In the genomic region with DNA sequence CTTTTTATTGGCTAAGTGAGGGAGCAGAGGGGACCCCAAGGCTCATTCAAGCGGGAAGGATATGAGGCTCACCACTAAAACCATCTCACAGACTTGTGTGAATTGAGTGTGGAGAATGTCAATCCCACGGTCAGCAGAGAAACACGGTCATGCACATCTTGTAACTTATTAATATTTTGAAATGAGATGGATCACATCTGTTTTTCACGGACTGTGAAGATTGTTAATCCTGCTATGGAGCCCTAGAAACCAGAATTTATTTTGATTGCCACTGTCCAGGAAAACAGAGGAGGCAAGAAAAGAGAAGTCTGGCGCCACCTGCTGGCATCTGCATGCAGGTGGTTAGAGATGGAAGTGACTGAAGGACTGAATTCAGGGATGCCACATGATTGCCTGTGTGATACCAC, we compare ENCODE assay signal across 9 mouse cellular contexts. TPM values are rescaled to one million over a fixed set of nuclear protein-coding genes. Genes with fewer than 3 reads are reported as not detected.
A peak's percentile ranks its signal among the peaks of the same experiment; 100 is the strongest.
DNase-seq lines count a peak whose midpoint lies in the region; ATAC-seq lines count a peak whose summit lies in the region.
"Had no signal": no experiment of that assay in that cellular context is flagged by ENCODE, and none has a peak within 500 bp of the region (broad histone marks: within the 10 kb centered on the region; RNA-seq: fewer than 3 reads in every experiment).

No protein-coding gene starts in this region.

- H3K27ac ChIP-seq in forebrain, embryonic 14.5 days (ENCODE audit: low read depth, low read length): no peak overlapping the region
- no peak overlapping the region for H3K27ac ChIP-seq in hindbrain, embryonic 16.5 days (ENCODE audit: low read depth, low read length)

- H3K4me1 ChIP-seq in forebrain, embryonic 14.5 days (ENCODE audit: control insufficient read depth, insufficient read depth, low read length): no peaks in the 10 kb centered on the region
- H3K4me1 ChIP-seq in hindbrain, embryonic 16.5 days (ENCODE audit: control insufficient read depth, insufficient read depth, low read depth, low read length): no peaks in the 10 kb centered on the region
- H3K4me1 ChIP-seq: megakaryocyte, embryonic 14.5 days had no signal

- H3K9me3 ChIP-seq in forebrain, embryonic 14.5 days (replicated peaks; ENCODE audit: control insufficient read depth, low read length): no peaks in the 10 kb centered on the region
- no peaks in the 10 kb centered on the region for H3K9me3 ChIP-seq in hindbrain, embryonic 16.5 days (ENCODE audit: control insufficient read depth, low read length)
- H3K9me3 ChIP-seq: megakaryocyte, embryonic 14.5 days had no signal

- no peak overlapping the region for H3K9ac ChIP-seq in forebrain, embryonic 14.5 days (ENCODE audit: low read length)
- H3K9ac ChIP-seq in hindbrain, embryonic 16.5 days (ENCODE audit: low read depth, low read length): no peak overlapping the region

- no peak overlapping the region for H3K4me3 ChIP-seq in forebrain, embryonic 14.5 days (ENCODE audit: low read depth, low read length)
- H3K4me3 ChIP-seq in hindbrain, embryonic 16.5 days (ENCODE audit: low read length): no peak overlapping the region
- H3K4me3 ChIP-seq: megakaryocyte, embryonic 14.5 days had no signal

- 38% methylated on average over 5 of the region's 5 CpGs for WGBS in forebrain, embryonic 14.5 days
- WGBS in hindbrain, embryonic 16.5 days: 45% methylated on average over 5 of the region's 5 CpGs

- no peak overlapping the region for H3K4me2 ChIP-seq in forebrain, embryonic 14.5 days (ENCODE audit: low read length)
- no peak overlapping the region for H3K4me2 ChIP-seq in hindbrain, embryonic 16.5 days (ENCODE audit: low read length)

- H3K27me3 ChIP-seq in forebrain, embryonic 14.5 days (replicated peaks; ENCODE audit: control insufficient read depth, insufficient read depth, low read length): no peaks in the 10 kb centered on the region
- no peaks in the 10 kb centered on the region for H3K27me3 ChIP-seq in hindbrain, embryonic 16.5 days (replicated peaks; ENCODE audit: control insufficient read depth, insufficient read depth, low read length)
- H3K27me3 ChIP-seq: megakaryocyte, embryonic 14.5 days had no signal

- peak; percentile 46; the same call in 1 of the 2 replicates for ATAC-seq in cerebellum, adult (ENCODE audit: insufficient number of reproducible peaks, low FRiP score, low TSS enrichment)
- ATAC-seq in forebrain, embryonic 14.5 days: peak; percentile 87
- peak; percentile 88 for ATAC-seq in hindbrain, embryonic 16.5 days
- peak; percentile 77 for ATAC-seq in megakaryocyte-erythroid progenitor cell, adult 5-6 weeks (replicated peaks; ENCODE audit: low FRiP score, low TSS enrichment, poor library complexity, severe bottlenecking)
- no peak for ATAC-seq in activated CD4-positive, CD25-positive, alpha-beta regulatory T cell, adult 4 months

- peak; percentile 56 for DNase-seq in WW6 (ENCODE audit: low read depth, low spot score)
- DNase-seq in forebrain, embryonic 14.5 days (ENCODE audit: low spot score): peak; percentile 83
- DNase-seq in layer of hippocampus, postnatal 25 days (ENCODE audit: extremely low spot score in 1 of 2, low spot score in 1 of 2): peak; percentile 67 to 90
- DNase-seq in right cerebral cortex, postnatal 36 days (ENCODE audit: low spot score in 2 of 2): peak; percentile 39 to 53

- no peaks in the 10 kb centered on the region for H3K36me3 ChIP-seq in forebrain, embryonic 14.5 days (ENCODE audit: control insufficient read depth, insufficient read depth, low read length)
- no peaks in the 10 kb centered on the region for H3K36me3 ChIP-seq in hindbrain, embryonic 16.5 days (ENCODE audit: control insufficient read depth, insufficient read depth, low read length)

RNA-seq across cellular contexts. Expression of a gene that starts 19.1 kb away (rescaled TPM):
- polyA plus RNA-seq in forebrain, embryonic 14.5 days (2014; fragmentation: Nextera tagmentation; extraction: Ambion mirVana): not detected in 2 replicates
- polyA plus RNA-seq in hindbrain, embryonic 16.5 days (2015; fragmentation: Nextera tagmentation; extraction: Ambion mirVana): not detected in 2 replicates
- not detected for total RNA-seq in layer of hippocampus, postnatal 25 days (2021)
- not detected in 2 replicates for total RNA-seq in megakaryocyte-erythroid progenitor cell, adult 5-6 weeks (2014; fragmentation: Nextera tagmentation)
- not detected in 2 replicates for total RNA-seq in megakaryocyte-erythroid progenitor cell, adult 5-6 weeks (2017)
- under 1 TPM in 1 of 2 experiments, not detected in 1; 0.22 TPM for polyA plus RNA-seq in activated CD4-positive, CD25-positive, alpha-beta regulatory T cell, adult 4 months (2017; shearing (Covaris generic))

RNA-seq across cellular contexts. Expression of a gene that starts 35.5 kb away (rescaled TPM):
- not detected in 2 replicates for polyA plus RNA-seq in forebrain, embryonic 14.5 days (2014; fragmentation: Nextera tagmentation; extraction: Ambion mirVana)
- polyA plus RNA-seq in hindbrain, embryonic 16.5 days (2015; fragmentation: Nextera tagmentation; extraction: Ambion mirVana): not detected in 2 replicates
- total RNA-seq in layer of hippocampus, postnatal 25 days (2021): not detected
- total RNA-seq in megakaryocyte-erythroid progenitor cell, adult 5-6 weeks (2014; fragmentation: Nextera tagmentation): not detected in 2 replicates
- not detected in 2 replicates for total RNA-seq in megakaryocyte-erythroid progenitor cell, adult 5-6 weeks (2017)
- polyA plus RNA-seq in activated CD4-positive, CD25-positive, alpha-beta regulatory T cell, adult 4 months (2017; shearing (Covaris generic)): not detected
